ENCODE assay signal across 8 mouse cellular contexts in the genomic region with DNA sequence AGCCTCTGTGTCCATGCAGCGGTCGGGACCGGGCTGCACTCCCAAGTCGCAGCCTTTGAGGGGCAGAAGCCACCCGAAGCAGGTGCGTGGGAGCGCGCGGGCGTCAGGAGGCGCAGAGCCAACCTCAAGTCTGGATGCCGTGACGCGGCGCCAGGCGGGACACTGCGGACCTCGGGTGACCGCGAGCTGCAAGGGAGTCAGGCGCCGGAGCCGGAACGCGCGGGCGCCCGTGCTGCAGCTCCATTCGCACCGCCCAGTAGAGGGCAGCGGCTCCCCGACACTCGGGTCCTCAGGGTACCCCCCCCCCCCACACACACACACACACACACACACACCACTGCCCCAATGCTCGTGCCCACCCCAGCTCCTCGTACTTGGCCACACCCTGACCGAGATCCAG. TPM values are rescaled to one million over a fixed set of nuclear protein-coding genes. Genes with fewer than 3 reads are reported as not detected.
A peak's percentile ranks its signal among the peaks of the same experiment; 100 is the strongest.
DNase-seq lines count a peak whose midpoint lies in the region; ATAC-seq and TF ChIP-seq lines count a peak whose summit lies in the region.

No protein-coding gene starts in this region.

- peak overlapping the region; percentile 41; the same call in 1 of the 2 replicates for H3K9ac ChIP-seq in hindbrain, embryonic 16.5 days (ENCODE audit: low read depth, low read length)

- intact Hi-C loops in gastrocnemius, adult 2 months (cut with DNase I) = loop anchor here (1.0 to 5.0 kb wide), 5 partner anchors 96 to 286 kb away; no protein-coding TSS in a partner anchor
- intact Hi-C loops in left cerebral cortex, postnatal 10 days (cut with DNase I) = loop anchor here (5.0 to 10.0 kb wide), 3 partner anchors 99 to 281 kb away; no protein-coding TSS in a partner anchor

- peak overlapping the region; percentile 96 for H3K4me3 ChIP-seq in gastrocnemius, adult 2 months
- H3K4me3 ChIP-seq in hindbrain, embryonic 16.5 days (ENCODE audit: low read length) = peak overlapping the region; percentile 96
- peak overlapping the region; percentile 98 for H3K4me3 ChIP-seq in megakaryocyte, embryonic 14.5 days (replicated peaks)

- H3K27ac ChIP-seq in gastrocnemius, adult 2 months = peak overlapping the region; percentile 91
- H3K27ac ChIP-seq in hindbrain, embryonic 16.5 days (ENCODE audit: low read depth, low read length) = no peak overlapping the region

- H3K36me3 ChIP-seq in hindbrain, embryonic 16.5 days (ENCODE audit: control insufficient read depth, insufficient read depth, low read length) = no peaks in the 10 kb centered on the region
- H3K36me3 ChIP-seq in megakaryocyte, embryonic 14.5 days (replicated peaks; ENCODE audit: low read length) = no peaks in the 10 kb centered on the region

- ATAC-seq in hindbrain, embryonic 16.5 days = no peak; the same call in 1 of the 2 replicates

- H3K9me3 ChIP-seq in hindbrain, embryonic 16.5 days (ENCODE audit: control insufficient read depth, low read length) = no peaks in the 10 kb centered on the region
- H3K9me3 ChIP-seq in megakaryocyte, embryonic 14.5 days = no peaks in the 10 kb centered on the region

- peak overlapping the region; percentile 96 for H3K4me2 ChIP-seq in hindbrain, embryonic 16.5 days (ENCODE audit: low read length)

- WGBS in hindbrain, embryonic 16.5 days = under 1% methylated on average over 31 of the region's 36 CpGs

- H3K4me1 ChIP-seq in hindbrain, embryonic 16.5 days (ENCODE audit: control insufficient read depth, insufficient read depth, low read depth, low read length) = peaks cover 29% of the 10 kb centered on the region
- peaks cover 19% of the 10 kb centered on the region for H3K4me1 ChIP-seq in megakaryocyte, embryonic 14.5 days

- H3K27me3 ChIP-seq in hindbrain, embryonic 16.5 days (replicated peaks; ENCODE audit: control insufficient read depth, insufficient read depth, low read length) = peaks cover 6% of the 10 kb centered on the region
- H3K27me3 ChIP-seq in megakaryocyte, embryonic 14.5 days (replicated peaks) = peaks cover 13% of the 10 kb centered on the region

- peak; percentile 82 for DNase-seq in Muller cell, postnatal 12 days (ENCODE audit: inconsistent ontology term)
- peak; percentile 87 to 90 for DNase-seq in cerebellum, postnatal 14 days
- peak; percentile 89 for DNase-seq in gastrocnemius, adult 2 months
- peak; percentile 42 to 83 for DNase-seq in left cerebral cortex, postnatal 10 days (ENCODE audit: extremely low spot score in 1 of 2, low spot score in 2 of 2)
- DNase-seq in right cerebral cortex, postnatal 10 days (ENCODE audit: low spot score in 2 of 2) = peak; percentile 64 to 79
- peak; percentile 79 for DNase-seq in urinary bladder, postnatal 14 days (ENCODE audit: low spot score)

- peak; percentile 70 for TF ChIP-seq CTCF in gastrocnemius, adult 2 months (IDR thresholded peaks at IDR 0.05)

RNA-seq across cellular contexts. Expression of gene Cux1, which starts 1.5 kb away (rescaled TPM):
- 10 to 100 TPM; 80.9 to 88.2 TPM for total RNA-seq in gastrocnemius, adult 2 months (2021)
- polyA plus RNA-seq in hindbrain, embryonic 16.5 days (2015; fragmentation: Nextera tagmentation; extraction: Ambion mirVana) = 100 and 103 TPM in 2 replicates
- total RNA-seq in left cerebral cortex, postnatal 10 days (2021) = 100 to 1,000 TPM; 127 to 133 TPM
- 29.7 and 39.7 TPM in 2 replicates for polyA plus RNA-seq in megakaryocyte, embryonic 14.5 days (2012; ENCODE audit: insufficient read depth, low replicate concordance)
